Mouse (Mus musculus): ENCODE data around the gene Pbx1.

Gene Pbx1

GRCm38 (mm10) chr1:168300505-168300904 is 131.6 kb downstream of the Pbx1 start:
- no peak for DNase-seq (ENCODE audit: low spot score in 2 of 2)

GRCm38 (mm10) chr1:168299928-168300365 is 132.1 kb downstream of the Pbx1 start:
- no peak for DNase-seq (ENCODE audit: low spot score in 2 of 2)

GRCm38 (mm10) chr1:168299181-168299580 is 132.9 kb downstream of the Pbx1 start:
- no peak for DNase-seq (ENCODE audit: low spot score in 2 of 2)

GRCm38 (mm10) chr1:168296290-168296689 is 135.8 kb downstream of the Pbx1 start:
- no peak for DNase-seq (ENCODE audit: low spot score in 2 of 2)

- no peak for DNase-seq (ENCODE audit: low spot score in 2 of 2)
Observed at GRCm38 (mm10) chr1:168295782-168296181, 136.3 kb downstream of the Pbx1 start.

- no peak for DNase-seq (ENCODE audit: low spot score in 2 of 2)
Observed at GRCm38 (mm10) chr1:168293673-168294072, 138.4 kb downstream of the Pbx1 start.

GRCm38 (mm10) chr1:168292106-168292505 is 140.0 kb downstream of the Pbx1 start:
- DNase-seq (ENCODE audit: low spot score in 2 of 2) = no peak

GRCm38 (mm10) chr1:168291643-168292040 is 140.4 kb downstream of the Pbx1 start:
- DNase-seq (ENCODE audit: low spot score in 2 of 2) = no peak

GRCm38 (mm10) chr1:168291001-168291642 is 140.9 kb downstream of the Pbx1 start:
- DNase-seq (ENCODE audit: low spot score in 2 of 2) = peak in 1 of 2 experiments; percentile 29

GRCm38 (mm10) chr1:168290236-168290985 is 141.7 kb downstream of the Pbx1 start:
- DNase-seq (ENCODE audit: low spot score in 2 of 2) = no peak

GRCm38 (mm10) chr1:168288891-168289545 is 143.1 kb downstream of the Pbx1 start:
- DNase-seq (ENCODE audit: low spot score in 2 of 2) = no peak

- peak in 1 of 2 experiments; percentile 32 for DNase-seq (ENCODE audit: low spot score in 2 of 2)
Observed at GRCm38 (mm10) chr1:168287843-168288591, 144.1 kb downstream of the Pbx1 start.

GRCm38 (mm10) chr1:168286862-168287650 is 145.0 kb downstream of the Pbx1 start:
- no peak for DNase-seq (ENCODE audit: low spot score in 2 of 2)

GRCm38 (mm10) chr1:168284566-168285141 is 147.4 kb downstream of the Pbx1 start:
- no peak for DNase-seq (ENCODE audit: low spot score in 2 of 2)

- no peak for DNase-seq (ENCODE audit: low spot score in 2 of 2)
Observed at GRCm38 (mm10) chr1:168283841-168284565, 148.1 kb downstream of the Pbx1 start.

GRCm38 (mm10) chr1:168283421-168283820 is 148.6 kb downstream of the Pbx1 start:
- DNase-seq (ENCODE audit: low spot score in 2 of 2) = no peak

- no peak for DNase-seq (ENCODE audit: low spot score in 2 of 2)
Observed at GRCm38 (mm10) chr1:168275678-168276077, 156.4 kb downstream of the Pbx1 start.

- DNase-seq (ENCODE audit: low spot score in 2 of 2) = no peak
Observed at GRCm38 (mm10) chr1:168274296-168274695, 157.8 kb downstream of the Pbx1 start.

GRCm38 (mm10) chr1:168272091-168272490 is 160.0 kb downstream of the Pbx1 start:
- no peak for DNase-seq (ENCODE audit: low spot score in 2 of 2)

GRCm38 (mm10) chr1:168271207-168271606 is 160.9 kb downstream of the Pbx1 start:
- DNase-seq (ENCODE audit: low spot score in 2 of 2) = no peak
